Mouse (Mus musculus) heart, adult 2 months (tissue): ENCODE data around the gene 1700113H08Rik.

Experiments used
- CTCF ChIP-seq: fragments of 200-600 bp; IDR thresholded peaks from 2 replicates; pipeline ENCODE4 v1.8.1; 2022; ENCODE audit warnings: antibody characterized with exemption, mild to moderate bottlenecking, moderate library complexity
- EP300 ChIP-seq: fragments of 200-500 bp; IDR thresholded peaks from 2 replicates; pipeline ENCODE4 v1.6.1; 2011; ENCODE audit warnings: low read depth, low read length, control low read depth; ENCODE audit not compliant: insufficient read depth
- POLR2A ChIP-seq: fragments of 200-500 bp; IDR thresholded peaks from 2 replicates; pipeline ENCODE4 v1.6.1; 2011; ENCODE audit warnings: mild to moderate bottlenecking, low read depth, low read length, control low read depth; ENCODE audit not compliant: insufficient read depth

DNA sequence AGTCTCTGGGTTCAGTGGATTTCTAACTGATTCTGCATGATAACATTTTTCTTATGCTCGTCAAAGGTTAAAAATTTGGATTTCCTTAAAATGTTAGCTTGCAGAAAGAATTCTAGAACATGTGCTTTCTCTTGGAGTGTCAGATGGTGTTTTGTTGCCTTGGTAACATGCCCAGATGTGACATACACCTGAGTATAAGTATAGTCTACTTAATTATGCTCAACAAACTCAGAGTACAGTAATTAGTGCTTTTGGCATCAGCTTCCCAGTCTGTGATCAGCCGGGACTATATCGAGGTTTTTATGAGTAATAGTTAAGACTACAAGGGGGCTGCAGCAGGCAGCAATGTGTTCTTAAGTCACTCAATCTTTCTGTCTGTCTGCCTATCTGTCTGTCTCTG, 53.1 kb downstream of the 1700113H08Rik start:
- no peak for TF ChIP-seq CTCF
- no peak for TF ChIP-seq POLR2A
- no peak for TF ChIP-seq EP300
